Mouse (Mus musculus) cortical plate, adult 2 months (tissue): ENCODE data around the gene Bmpr1a.

Source experiments
- CTCF ChIP-seq: fragments of 200-500 bp; IDR thresholded peaks from 2 replicates; pipeline ENCODE4 v1.5.1; 2011; ENCODE audit warnings: mild to moderate bottlenecking, control low read depth, low read length; ENCODE audit not compliant: insufficient read depth; ENCODE audit errors: extremely low read depth
- POLR2A ChIP-seq: fragments of 200-500 bp; IDR thresholded peaks from 2 replicates; pipeline ENCODE4 v1.6.1; 2011; ENCODE audit warnings: mild to moderate bottlenecking, low read length, control low read depth; ENCODE audit not compliant: insufficient read depth; ENCODE audit errors: extremely low read depth

GRCm38 (mm10) chr14:34459386-34459785 lies 43.8 kb downstream of the Bmpr1a start:
- no peak for TF ChIP-seq POLR2A
- TF ChIP-seq CTCF = no peak
